Mouse (Mus musculus): ENCODE measurements at regions not wholly inside any gene's neighbourhood (a gene's known extent, or its start where the extent isn't known, plus 50 kb on each side); places are given as distances from the start of the nearest gene placed in this dataset.

DNA sequence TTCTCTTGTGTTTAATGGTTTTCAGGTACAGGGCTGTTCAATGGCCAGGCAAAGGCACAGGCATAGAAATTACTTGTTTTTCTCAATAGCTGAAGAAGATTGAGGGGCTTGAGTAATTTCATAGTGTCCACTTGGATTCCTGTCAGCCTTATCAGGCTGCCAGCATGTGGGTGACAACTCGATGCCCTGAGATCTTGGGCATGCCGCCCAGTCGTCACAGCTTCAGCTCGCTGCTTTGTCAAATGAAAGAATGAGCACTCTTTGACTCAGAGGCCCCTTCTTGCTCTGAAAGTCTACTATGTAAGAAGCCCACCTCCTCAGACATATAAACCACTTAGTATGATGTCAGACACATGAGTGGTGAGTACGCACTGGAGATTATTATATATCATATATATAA, 272.6 kb downstream of the Rwdd3 start:
- no peak for DNase-seq (ENCODE audit: inconsistent ontology term)

- DNase-seq (ENCODE audit: inconsistent ontology term), result peak; percentile 19
Observed at GRCm38 (mm10) chr3:120898258-120898657, 273.2 kb downstream of the Rwdd3 start.

DNA sequence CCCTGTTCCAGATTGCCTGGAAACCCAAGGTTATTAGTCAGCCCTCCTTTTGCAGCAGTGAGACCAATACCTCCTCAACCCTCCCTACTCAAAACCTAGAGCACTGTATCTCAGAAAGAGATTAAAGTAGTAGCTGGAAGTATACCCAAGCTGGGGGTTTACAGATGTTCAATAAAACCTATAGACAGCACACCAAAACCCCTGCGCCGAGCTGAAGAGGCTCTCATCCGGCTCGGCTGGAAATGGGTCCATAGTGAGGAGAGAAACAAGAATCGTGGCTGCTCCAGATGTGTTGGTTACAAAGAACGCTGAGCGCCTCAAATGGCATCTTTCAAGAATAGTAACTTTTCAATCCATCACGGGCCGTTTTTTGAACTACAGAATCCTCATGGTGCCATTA, 273.7 kb downstream of the Rwdd3 start:
- DNase-seq (ENCODE audit: inconsistent ontology term), result no peak

GRCm38 (mm10) chr3:120897221-120897620, 274.3 kb downstream of the Rwdd3 start:
- no peak for DNase-seq (ENCODE audit: inconsistent ontology term)

GRCm38 (mm10) chr3:120886063-120886841, 285.2 kb downstream of the Rwdd3 start:
- no peak for DNase-seq (ENCODE audit: inconsistent ontology term)

- DNase-seq (ENCODE audit: inconsistent ontology term), result no peak
Observed at GRCm38 (mm10) chr3:120885401-120885800, 286.1 kb downstream of the Rwdd3 start.

GRCm38 (mm10) chr3:120884189-120884588, 287.3 kb downstream of the Rwdd3 start:
- DNase-seq (ENCODE audit: inconsistent ontology term), result no peak

DNA sequence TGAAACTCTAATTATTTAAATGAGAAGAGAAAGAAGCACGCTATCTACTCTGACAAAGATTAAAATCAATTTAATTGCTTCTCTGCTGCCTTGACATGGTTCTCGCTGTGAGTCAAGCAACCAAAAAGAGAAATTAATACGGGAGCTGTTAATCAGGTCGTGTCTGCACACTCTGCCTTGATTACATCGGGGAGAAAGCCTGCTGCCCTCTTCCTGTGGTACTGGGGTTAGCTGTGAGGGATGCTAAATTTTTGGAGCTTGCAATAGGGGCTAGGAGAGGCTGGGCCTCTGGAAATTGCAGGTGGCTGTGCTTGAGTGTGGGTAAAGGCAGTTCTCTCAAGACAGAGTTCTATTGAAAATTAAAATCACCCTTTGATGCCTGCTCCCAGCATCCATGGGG, 287.8 kb downstream of the Rwdd3 start:
- DNase-seq (ENCODE audit: inconsistent ontology term), result no peak

- no peak for DNase-seq (ENCODE audit: inconsistent ontology term)
Observed at GRCm38 (mm10) chr3:120879409-120879808, 292.1 kb downstream of the Rwdd3 start.

DNA sequence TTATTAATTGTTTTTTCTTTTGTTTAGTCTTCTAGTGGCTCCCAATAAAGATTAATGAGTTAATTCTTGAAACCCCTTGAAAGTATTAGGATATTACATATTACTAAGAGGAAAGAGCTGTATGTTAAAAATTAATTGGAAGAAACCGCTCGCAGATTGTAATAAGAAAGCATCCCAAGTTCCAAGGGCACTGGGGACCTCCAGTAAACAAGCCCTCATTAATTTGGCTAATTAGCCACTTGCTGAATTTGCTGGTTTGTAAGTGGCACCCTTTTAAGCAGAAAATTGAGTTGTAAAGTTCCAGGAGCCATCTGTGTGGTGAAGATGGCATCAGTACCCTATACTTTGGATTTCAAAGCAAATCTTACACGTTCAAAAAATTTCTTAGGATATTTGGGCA, 295.8 kb downstream of the Rwdd3 start:
- no peak for DNase-seq (ENCODE audit: inconsistent ontology term)

GRCm38 (mm10) chr3:120865036-120865435, 306.5 kb downstream of the Rwdd3 start:
- no peak for DNase-seq (ENCODE audit: inconsistent ontology term)

DNA sequence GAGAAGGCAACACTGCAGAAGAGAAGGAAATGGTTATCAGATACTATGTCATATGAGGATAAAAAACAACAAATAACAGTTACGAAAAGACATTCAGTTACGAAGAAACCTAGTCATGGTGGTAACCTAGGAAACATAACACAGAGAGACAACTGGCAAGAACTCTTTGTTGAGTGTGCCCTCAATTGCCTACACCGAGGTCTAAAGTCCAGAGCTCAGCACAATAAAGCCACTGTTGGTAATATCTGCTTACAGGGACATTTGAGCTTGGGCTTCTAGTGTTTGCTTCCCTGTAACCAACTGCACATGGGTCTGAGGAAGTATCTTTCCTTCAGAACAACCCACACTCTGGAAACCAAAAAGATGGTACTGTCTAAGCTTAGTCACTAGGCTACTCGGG, 309.9 kb downstream of the Rwdd3 start:
- no peak for DNase-seq (ENCODE audit: inconsistent ontology term)

DNA sequence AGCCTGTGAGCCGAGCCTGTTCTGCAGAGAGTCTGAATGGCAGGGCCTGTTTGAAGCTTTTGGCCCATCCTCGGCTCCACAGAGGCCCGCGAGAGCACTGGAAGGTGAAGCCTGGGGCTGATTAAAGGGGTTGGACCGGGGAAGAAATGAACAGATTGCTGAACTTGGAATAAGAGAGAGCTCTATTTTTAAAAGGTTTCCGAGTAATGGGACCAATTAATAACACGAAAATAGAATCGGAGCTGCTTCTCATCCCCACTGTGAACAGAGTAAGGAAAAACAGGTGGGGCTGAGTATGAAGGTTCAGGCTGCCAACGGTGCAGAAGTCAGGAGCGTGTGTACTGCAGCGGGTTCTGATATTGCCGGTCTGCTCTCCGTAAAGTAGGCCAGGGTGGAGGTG, 313.2 kb downstream of the Rwdd3 start:
- DNase-seq (ENCODE audit: inconsistent ontology term), result no peak

DNA sequence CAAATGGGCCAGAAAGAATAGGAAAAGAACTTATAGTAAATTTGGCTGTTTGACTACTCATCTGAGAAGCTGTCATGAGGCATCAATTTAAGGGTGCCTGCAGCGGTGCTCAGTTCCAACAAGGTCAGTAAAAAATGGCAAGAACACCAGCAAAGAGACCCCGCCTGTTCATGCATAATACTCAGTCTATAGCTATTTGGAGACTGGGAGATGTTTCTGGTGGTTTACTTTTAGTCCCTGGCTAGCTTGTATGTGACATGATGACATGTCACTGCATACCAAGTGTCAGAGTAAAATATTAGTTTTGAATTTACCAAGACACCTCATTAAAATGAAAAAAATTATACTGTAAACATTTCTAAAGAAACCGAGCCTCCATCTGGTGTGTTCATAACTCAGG, 317.2 kb downstream of the Rwdd3 start:
- DNase-seq (ENCODE audit: inconsistent ontology term), result peak; percentile 11

GRCm38 (mm10) chr3:120843623-120844022, 327.9 kb downstream of the Rwdd3 start:
- DNase-seq (ENCODE audit: inconsistent ontology term), result no peak

DNA sequence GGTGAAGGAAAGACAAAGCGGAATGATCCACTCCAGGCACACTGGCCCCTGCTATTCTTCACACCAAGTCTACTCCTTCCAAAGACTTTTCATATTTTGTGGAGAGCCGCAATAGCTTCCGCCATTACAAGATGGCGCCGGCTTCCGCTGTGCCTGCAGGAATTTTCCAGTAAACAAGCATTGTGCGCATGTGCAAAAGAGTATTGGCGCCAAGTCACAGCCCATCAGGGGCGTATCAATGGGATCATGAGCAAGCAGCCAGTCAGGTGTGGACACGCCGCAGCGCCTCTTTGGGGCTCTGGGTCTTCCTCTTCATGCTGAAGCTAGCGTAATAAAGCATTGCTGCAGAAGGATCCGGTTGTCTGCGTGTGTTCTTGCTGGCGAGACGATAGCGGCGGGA, 348.0 kb downstream of the Rwdd3 start:
- no peak for DNase-seq (ENCODE audit: inconsistent ontology term)

- DNase-seq (ENCODE audit: inconsistent ontology term), result no peak
Observed at GRCm38 (mm10) chr3:120811901-120812300, 359.6 kb downstream of the Rwdd3 start.

GRCm38 (mm10) chr3:120810527-120810926, 361.0 kb downstream of the Rwdd3 start:
- no peak for DNase-seq (ENCODE audit: inconsistent ontology term)

GRCm38 (mm10) chr3:120810048-120810447, 361.4 kb downstream of the Rwdd3 start:
- DNase-seq (ENCODE audit: inconsistent ontology term), result no peak

DNA sequence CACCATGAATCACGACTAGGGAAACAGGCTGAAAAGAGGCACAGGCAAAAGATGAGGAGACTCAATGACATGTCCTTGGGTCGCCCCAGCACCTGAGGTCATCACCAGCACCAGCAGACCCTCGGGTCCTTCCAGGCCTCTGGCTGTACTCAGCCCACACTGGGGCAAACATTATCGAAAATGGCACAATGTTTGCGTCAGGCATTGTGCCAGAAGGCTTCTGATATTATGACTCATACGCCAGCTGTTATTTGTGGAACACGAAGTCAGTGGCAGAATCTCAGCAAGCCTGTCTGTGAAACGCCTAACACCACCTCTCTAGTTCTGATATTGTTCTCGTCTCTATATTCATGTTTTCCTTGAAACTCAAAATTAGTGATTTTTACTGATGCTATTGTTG, 384.8 kb downstream of the Rwdd3 start:
- peak; percentile 67 for DNase-seq (ENCODE audit: inconsistent ontology term)

DNA sequence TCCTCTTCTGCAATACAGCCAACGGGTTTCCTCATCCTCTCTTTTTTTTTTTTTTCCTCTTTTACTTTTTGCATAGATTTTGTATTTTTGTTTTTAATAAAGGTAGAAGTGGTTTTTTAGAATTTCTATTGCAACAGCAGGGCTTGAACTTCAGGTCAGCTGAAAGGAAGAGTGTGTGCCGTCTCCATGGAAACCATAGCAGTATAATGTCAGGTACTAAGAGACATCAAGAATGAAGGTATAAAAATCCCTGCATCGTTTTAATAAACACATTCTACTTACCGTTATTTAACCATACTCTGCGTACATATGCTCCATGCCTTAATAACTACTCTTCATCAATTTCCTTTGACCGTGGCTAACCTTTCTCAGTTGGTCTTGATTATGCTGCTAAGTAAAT, 390.0 kb downstream of the Rwdd3 start:
- DNase-seq (ENCODE audit: inconsistent ontology term), result no peak

GRCm38 (mm10) chr3:120779091-120779490, 392.4 kb downstream of the Rwdd3 start:
- no peak for DNase-seq (ENCODE audit: inconsistent ontology term)

GRCm38 (mm10) chr3:120774951-120775350, 396.5 kb downstream of the Rwdd3 start:
- DNase-seq (ENCODE audit: inconsistent ontology term), result no peak

DNA sequence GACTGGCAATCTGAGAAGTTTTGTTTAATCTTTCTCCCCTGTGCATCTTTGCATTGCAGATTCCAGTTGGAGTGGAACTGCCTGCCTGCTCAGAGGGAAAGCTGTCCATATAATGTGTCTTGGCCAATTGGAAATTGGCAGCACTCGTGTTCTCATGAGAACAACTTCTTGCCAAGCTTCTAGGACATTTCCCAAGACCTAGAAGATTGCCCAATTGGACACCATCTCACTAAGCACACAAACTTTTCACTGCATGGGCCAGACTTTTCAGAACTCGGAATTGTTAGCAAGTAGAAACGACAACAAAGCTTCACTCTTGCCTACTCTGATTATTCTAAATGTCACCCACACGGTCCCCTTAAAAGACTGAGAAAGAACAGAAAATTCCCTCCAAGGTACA, 409.8 kb downstream of the Rwdd3 start:
- no peak for DNase-seq (ENCODE audit: inconsistent ontology term)
